Mouse (Mus musculus) heart, embryonic 12.5 days (tissue): ENCODE data around the gene Pdk1. TPM values are rescaled to one million over a fixed set of nuclear protein-coding genes. Genes with fewer than 3 reads are reported as not detected.

Experiments used
- ATAC-seq: fragments of 200-750 bp; cut with Nextera tagmentation; 2 replicates; pipeline ENCODE4 v1.8.0; 2017; ENCODE audit warnings: moderate TSS enrichment, moderate library complexity; ENCODE audit not compliant: insufficient number of reproducible peaks, low FRiP score
- H3K27ac ChIP-seq: fragments of 300-500 bp; sonication (generic); 2 replicates; pipeline ENCODE4 v1.5.1; 2016; ENCODE audit warnings: mild to moderate bottlenecking, moderate library complexity; ENCODE audit not compliant: poor library complexity, severe bottlenecking
- H3K27me3 ChIP-seq: fragments of 300-500 bp; sonication (generic); replicated peaks from 2 replicates; pipeline ENCODE4 v1.6.1; 2016; ENCODE audit warnings: mild to moderate bottlenecking, moderate library complexity
- H3K36me3 ChIP-seq: fragments of 300-500 bp; sonication (generic); 2 replicates; pipeline ENCODE4 v1.6.1; 2016; ENCODE audit warnings: mild to moderate bottlenecking, moderate library complexity
- H3K4me1 ChIP-seq: fragments of 300-500 bp; sonication (generic); replicated peaks from 2 replicates; pipeline ENCODE4 v1.6.1; 2016; ENCODE audit warnings: mild to moderate bottlenecking
- H3K4me2 ChIP-seq: fragments of 300-500 bp; sonication (generic); 2 replicates; pipeline ENCODE4 v1.6.1; 2016; ENCODE audit warnings: mild to moderate bottlenecking, moderate library complexity
- H3K4me3 ChIP-seq: fragments of 300-500 bp; sonication (generic); 2 replicates; pipeline ENCODE4 v1.5.1; 2016; ENCODE audit warnings: mild to moderate bottlenecking
- H3K9ac ChIP-seq: fragments of 300-500 bp; sonication (generic); 2 replicates; pipeline ENCODE4 v1.6.1; 2016; ENCODE audit warnings: mild to moderate bottlenecking, moderate library complexity
- H3K9me3 ChIP-seq: fragments of 300-500 bp; sonication (generic); replicated peaks from 2 replicates; pipeline ENCODE4 v1.6.1; 2016; ENCODE audit warnings: mild to moderate bottlenecking, moderate library complexity
- WGBS: fragments of 180-500 bp; shearing (Covaris S2); methylation state at CpG from one replicate; pipeline ENCODE4 v1.1.7; 2016; 5-methylcytosine and 5-hydroxymethylcytosine counted together
- polyA plus RNA-seq: library from polyadenylated mRNA; unstranded; fragments of >200 nt; fragmentation: Nextera tagmentation; extraction: Ambion mirVana; gene quantifications from 2 replicates; pipeline ENCODE4 v1.2.1, GENCODE M21; 2016

Gene Pdk1
- 108 and 116 TPM in 2 replicates for polyA plus RNA-seq

- peak; percentile 98 for ATAC-seq
- WGBS, result under 1% methylated on average over 55 of the region's 55 CpGs
- H3K4me3 ChIP-seq, result peak within 1 kb of the TSS; percentile 64
Observed at GRCm38 (mm10) chr2:71872801-71873443, at the start of gene Pdk1. TSS of gene Pdk1 (plus strand) at chr2:71873224.

GRCm38 (mm10) chr2:71824146-71824545 is 48.9 kb upstream of the Pdk1 start:
- H3K36me3 ChIP-seq, result peaks cover 38% of the 10 kb centered on the region

More at GRCm38 (mm10) chr2:71872801-71873443, at the start of gene Pdk1:
- Histone ChIP-seq H3K4me1 (peaks cover 21% of the 10 kb centered on the region), H3K9ac (peak within 1 kb of the TSS; percentile 87), H3K36me3 (peaks cover 6% of the 10 kb centered on the region; the same call in 1 of the 2 replicates), H3K27me3 (no peaks in the 10 kb centered on the region), H3K9me3 (no peaks in the 10 kb centered on the region), H3K27ac (peak within 1 kb of the TSS; percentile 94), H3K4me2 (peak within 1 kb of the TSS; percentile 82)

GRCm38 (mm10) chr2:71827711-71828110 is 45.3 kb upstream of the Pdk1 start:
- H3K36me3 ChIP-seq, result peaks cover 35% of the 10 kb centered on the region
- 80% methylated on average over 13 of the region's 13 CpGs for WGBS
- no peak for ATAC-seq

More at GRCm38 (mm10) chr2:71824146-71824545, 48.9 kb upstream of the Pdk1 start:
- H3K4me1 ChIP-seq, result peaks cover 5% of the 10 kb centered on the region; the same call in 1 of the 2 replicates
- no peak overlapping the region for H3K27ac ChIP-seq
- H3K9me3 ChIP-seq, result no peaks in the 10 kb centered on the region
- H3K27me3 ChIP-seq, result no peaks in the 10 kb centered on the region
- WGBS, result 74% methylated on average over 13 of the region's 13 CpGs
- no peak overlapping the region for H3K9ac ChIP-seq
- ATAC-seq, result no peak
- H3K4me3 ChIP-seq, result no peak overlapping the region
- no peak overlapping the region for H3K4me2 ChIP-seq

GRCm38 (mm10) chr2:71828928-71829327 is 44.1 kb upstream of the Pdk1 start:
- WGBS, result 64% methylated on average over 11 of the region's 11 CpGs
- H3K27ac ChIP-seq, result no peak overlapping the region
- H3K4me1 ChIP-seq, result peaks cover 6% of the 10 kb centered on the region
- H3K36me3 ChIP-seq, result peaks cover 37% of the 10 kb centered on the region
- H3K27me3 ChIP-seq, result no peaks in the 10 kb centered on the region
- no peak overlapping the region for H3K9ac ChIP-seq
- H3K9me3 ChIP-seq, result no peaks in the 10 kb centered on the region
- H3K4me3 ChIP-seq, result no peak overlapping the region
- no peak for ATAC-seq
- no peak overlapping the region for H3K4me2 ChIP-seq

More at GRCm38 (mm10) chr2:71827711-71828110, 45.3 kb upstream of the Pdk1 start:
- H3K9me3 ChIP-seq, result no peaks in the 10 kb centered on the region
- no peak overlapping the region for H3K27ac ChIP-seq
- H3K4me3 ChIP-seq, result no peak overlapping the region
- H3K27me3 ChIP-seq, result no peaks in the 10 kb centered on the region
- H3K4me2 ChIP-seq, result no peak overlapping the region
- no peak overlapping the region for H3K9ac ChIP-seq
- peaks cover 8% of the 10 kb centered on the region for H3K4me1 ChIP-seq

GRCm38 (mm10) chr2:71833626-71834025 is 39.4 kb upstream of the Pdk1 start:
- no peak overlapping the region for H3K4me3 ChIP-seq
- peaks cover 17% of the 10 kb centered on the region for H3K4me1 ChIP-seq
- no peak overlapping the region for H3K9ac ChIP-seq
- H3K36me3 ChIP-seq, result peaks cover 61% of the 10 kb centered on the region
- H3K27ac ChIP-seq, result no peak overlapping the region
- ATAC-seq, result no peak
- no peaks in the 10 kb centered on the region for H3K27me3 ChIP-seq
- no peak overlapping the region for H3K4me2 ChIP-seq
- H3K9me3 ChIP-seq, result no peaks in the 10 kb centered on the region
- 76% methylated on average over 6 of the region's 6 CpGs for WGBS

- H3K27me3 ChIP-seq, result no peaks in the 10 kb centered on the region
- H3K9ac ChIP-seq, result no peak overlapping the region
- no peak overlapping the region for H3K4me3 ChIP-seq
- peaks cover 17% of the 10 kb centered on the region for H3K4me1 ChIP-seq
- H3K4me2 ChIP-seq, result no peak overlapping the region
- WGBS, result 71% methylated on average over 7 of the region's 7 CpGs
- H3K27ac ChIP-seq, result no peak overlapping the region
- no peak for ATAC-seq
- H3K9me3 ChIP-seq, result no peaks in the 10 kb centered on the region
- H3K36me3 ChIP-seq, result peaks cover 59% of the 10 kb centered on the region
Observed at GRCm38 (mm10) chr2:71834371-71834770, 38.7 kb upstream of the Pdk1 start.

- H3K9ac ChIP-seq, result no peak overlapping the region
- H3K36me3 ChIP-seq, result peaks cover 66% of the 10 kb centered on the region
- ATAC-seq, result no peak
- H3K4me3 ChIP-seq, result no peak overlapping the region
- 92% methylated on average over 8 of the region's 8 CpGs for whole genome bisulfite sequencing
- H3K27me3 ChIP-seq, result no peaks in the 10 kb centered on the region
- H3K4me1 ChIP-seq, result peaks cover 17% of the 10 kb centered on the region
- no peak overlapping the region for H3K4me2 ChIP-seq
- no peaks in the 10 kb centered on the region for H3K9me3 ChIP-seq
- no peak overlapping the region for H3K27ac ChIP-seq
Observed at GRCm38 (mm10) chr2:71835556-71835955, 37.5 kb upstream of the Pdk1 start.

- Histone ChIP-seq H3K4me1 (peaks cover 17% of the 10 kb centered on the region), H3K27ac (no peak overlapping the region), H3K4me2 (no peak overlapping the region), H3K27me3 (no peaks in the 10 kb centered on the region), H3K36me3 (peaks cover 72% of the 10 kb centered on the region), H3K9ac (no peak overlapping the region), H3K9me3 (no peaks in the 10 kb centered on the region), H3K4me3 (no peak overlapping the region)
- 81% methylated on average over 4 of the region's 4 CpGs for WGBS
- ATAC-seq, result no peak
Observed at GRCm38 (mm10) chr2:71836232-71836631, 36.8 kb upstream of the Pdk1 start.

GRCm38 (mm10) chr2:71837261-71837660 is 35.8 kb upstream of the Pdk1 start:
- peaks cover 12% of the 10 kb centered on the region for H3K4me1 ChIP-seq
- H3K27me3 ChIP-seq, result no peaks in the 10 kb centered on the region
- no peak for ATAC-seq
- no peak overlapping the region for H3K4me2 ChIP-seq
- no peak overlapping the region for H3K9ac ChIP-seq
- H3K4me3 ChIP-seq, result no peak overlapping the region
- WGBS, result 69% methylated on average over 4 of the region's 4 CpGs
- no peak overlapping the region for H3K27ac ChIP-seq
- H3K36me3 ChIP-seq, result peaks cover 72% of the 10 kb centered on the region
- no peaks in the 10 kb centered on the region for H3K9me3 ChIP-seq

GRCm38 (mm10) chr2:71837791-71838190 is 35.2 kb upstream of the Pdk1 start:
- Histone ChIP-seq H3K4me1 (peaks cover 11% of the 10 kb centered on the region; the same call in 1 of the 2 replicates), H3K4me2 (no peak overlapping the region), H3K9me3 (no peaks in the 10 kb centered on the region), H3K27ac (no peak overlapping the region), H3K4me3 (no peak overlapping the region), H3K9ac (no peak overlapping the region), H3K36me3 (peaks cover 77% of the 10 kb centered on the region), H3K27me3 (no peaks in the 10 kb centered on the region)
- no peak for ATAC-seq
- WGBS, result 25% methylated on average over 6 of the region's 6 CpGs

- H3K27ac ChIP-seq, result no peak overlapping the region
- ATAC-seq, result no peak
- WGBS, result 67% methylated on average over 9 of the region's 9 CpGs
- H3K9ac ChIP-seq, result no peak overlapping the region
- peaks cover 78% of the 10 kb centered on the region for H3K36me3 ChIP-seq
- H3K27me3 ChIP-seq, result no peaks in the 10 kb centered on the region
- H3K4me2 ChIP-seq, result no peak overlapping the region
- no peaks in the 10 kb centered on the region for H3K4me1 ChIP-seq
- no peak overlapping the region for H3K4me3 ChIP-seq
- no peaks in the 10 kb centered on the region for H3K9me3 ChIP-seq
Observed at GRCm38 (mm10) chr2:71843316-71843715, 29.7 kb upstream of the Pdk1 start.

GRCm38 (mm10) chr2:71844906-71845305 is 28.1 kb upstream of the Pdk1 start:
- H3K9ac ChIP-seq, result no peak overlapping the region
- no peaks in the 10 kb centered on the region for H3K27me3 ChIP-seq
- H3K4me1 ChIP-seq, result no peaks in the 10 kb centered on the region
- H3K4me3 ChIP-seq, result no peak overlapping the region
- H3K36me3 ChIP-seq, result peaks cover 75% of the 10 kb centered on the region
- no peak overlapping the region for H3K4me2 ChIP-seq
- no peak for ATAC-seq
- H3K9me3 ChIP-seq, result no peaks in the 10 kb centered on the region
- WGBS, result 74% methylated on average over 6 of the region's 6 CpGs
- H3K27ac ChIP-seq, result no peak overlapping the region
